Mouse (Mus musculus) layer of hippocampus, adult 2 months (tissue): ENCODE measurements around the gene Paqr5. TPM values are rescaled to one million over a fixed set of nuclear protein-coding genes. Genes with fewer than 3 reads are reported as not detected.

Experiments
- DNase-seq, 2 experiments: peaks; one replicate each; pipeline ENCODE4 v3.0.0; 2022; ENCODE audit warnings: low spot score in 2 of 2
- H3K27ac ChIP-seq: fragments of 200-600 bp; 2 replicates; pipeline ENCODE4 v1.8.1; 2022
- H3K4me3 ChIP-seq: fragments of 200-600 bp; 2 replicates; pipeline ENCODE4 v1.8.1; 2022; ENCODE audit warnings: mild to moderate bottlenecking
- CTCF ChIP-seq: fragments of 200-600 bp; conservative IDR thresholded peaks from 2 replicates; pipeline ENCODE4 v1.8.1; 2022; ENCODE audit warnings: antibody characterized with exemption, mild to moderate bottlenecking, moderate library complexity
- total RNA-seq, 2 experiments: library from RNA; stranded (reverse); gene quantifications; 2 replicates each; pipeline ENCODE4 v1.2.3; 2021

The Paqr5 gene
- total RNA-seq, 2 experiments from 2014 or later: 3.9 to 6.3 TPM

- H3K4me3 ChIP-seq: no peak overlapping the region
- no peak for TF ChIP-seq CTCF
- no peak for DNase-seq
- H3K27ac ChIP-seq: no peak overlapping the region
Measured at GRCm38 (mm10) chr9:62025056-62025455, 1.6 kb downstream of the Paqr5 start.

GRCm38 (mm10) chr9:62023879-62024278 lies 2.8 kb downstream of the Paqr5 start:
- Histone ChIP-seq H3K27ac (no peak overlapping the region), H3K4me3 (no peak overlapping the region)
- no peak for DNase-seq
- no peak for TF ChIP-seq CTCF

- no peak for TF ChIP-seq CTCF
- no peak for DNase-seq
- no peak overlapping the region for H3K4me3 ChIP-seq
- no peak overlapping the region for H3K27ac ChIP-seq
Measured at GRCm38 (mm10) chr9:62022961-62023680, 3.5 kb downstream of the Paqr5 start.

DNA sequence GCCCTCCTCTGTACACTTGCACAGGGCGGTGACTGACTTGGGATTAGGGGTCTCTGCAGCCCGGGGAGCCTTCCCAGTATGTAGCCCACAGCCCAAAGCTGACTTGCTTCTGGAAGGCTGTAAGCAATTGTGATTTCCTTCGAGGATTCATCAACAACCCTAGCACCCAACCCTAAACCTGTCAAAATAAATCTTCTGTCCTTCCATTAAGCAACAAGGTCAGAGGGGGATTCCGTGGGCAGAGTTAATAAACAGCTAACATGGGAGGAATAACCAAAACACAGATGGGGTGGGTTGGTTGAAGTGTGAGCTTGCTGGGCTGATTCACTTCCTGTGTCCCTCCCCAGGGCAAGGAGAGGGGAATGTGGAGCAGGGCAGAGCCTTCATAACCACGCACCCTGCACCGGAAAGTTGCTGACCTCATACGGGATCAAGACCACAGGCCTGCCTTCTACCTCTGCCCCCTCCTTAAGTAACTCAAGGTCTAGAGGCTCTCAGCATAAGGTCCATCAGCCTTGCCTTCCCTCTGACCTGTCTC lies 5.0 kb downstream of the Paqr5 start:
- DNase-seq: no peak
- TF ChIP-seq CTCF: no peak
- Histone ChIP-seq H3K27ac (no peak overlapping the region), H3K4me3 (no peak overlapping the region)

GRCm38 (mm10) chr9:62020259-62020658 lies 6.4 kb downstream of the Paqr5 start:
- H3K27ac ChIP-seq: no peak overlapping the region
- TF ChIP-seq CTCF: no peak
- no peak for DNase-seq
- H3K4me3 ChIP-seq: no peak overlapping the region

DNA sequence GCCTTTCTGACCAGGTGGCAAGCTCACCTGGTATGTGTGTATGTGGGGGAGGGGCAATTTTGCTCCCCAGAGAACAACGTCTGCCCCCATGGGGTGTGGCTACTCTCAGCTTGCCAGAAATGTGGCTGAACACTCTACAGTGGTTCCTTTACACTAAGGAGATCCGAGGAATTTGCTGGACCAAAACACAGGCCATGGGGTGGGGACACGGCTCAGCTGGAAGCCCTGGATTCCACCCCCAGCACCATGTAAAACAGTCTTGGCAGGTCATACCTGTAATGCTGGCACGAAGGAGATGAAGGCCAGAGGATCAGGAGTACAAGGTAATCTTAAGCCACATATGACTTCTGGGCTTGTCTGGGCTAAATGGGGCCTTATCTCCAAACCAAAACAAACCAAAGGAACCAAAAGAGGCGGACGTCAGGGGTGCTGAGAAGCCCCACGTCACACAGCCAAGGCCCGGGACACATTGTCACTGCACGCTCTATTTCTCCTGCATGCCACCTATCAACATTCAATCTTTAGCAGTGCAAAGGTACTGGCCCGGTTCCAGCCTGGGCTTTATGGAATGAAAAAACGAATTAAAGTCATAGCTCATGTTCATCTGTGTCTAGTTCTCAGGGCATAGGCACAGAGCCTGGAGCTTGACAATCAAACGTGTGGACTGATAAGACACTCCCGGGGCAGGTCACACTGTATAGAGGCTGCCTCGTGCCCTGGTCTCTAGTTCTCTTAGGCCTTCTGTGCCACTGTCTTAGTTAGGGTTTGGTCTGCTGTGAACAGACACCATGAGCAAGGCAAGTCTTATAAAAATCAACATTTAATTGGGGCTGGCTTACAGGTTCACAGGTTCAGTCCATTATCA lies 8.2 kb downstream of the Paqr5 start:
- TF ChIP-seq CTCF: no peak
- Histone ChIP-seq H3K27ac (no peak overlapping the region), H3K4me3 (no peak overlapping the region)
- DNase-seq: no peak

GRCm38 (mm10) chr9:62017329-62017728 lies 9.3 kb downstream of the Paqr5 start:
- peak overlapping the region; percentile 51; the same call in 1 of the 2 replicates for H3K27ac ChIP-seq

DNA sequence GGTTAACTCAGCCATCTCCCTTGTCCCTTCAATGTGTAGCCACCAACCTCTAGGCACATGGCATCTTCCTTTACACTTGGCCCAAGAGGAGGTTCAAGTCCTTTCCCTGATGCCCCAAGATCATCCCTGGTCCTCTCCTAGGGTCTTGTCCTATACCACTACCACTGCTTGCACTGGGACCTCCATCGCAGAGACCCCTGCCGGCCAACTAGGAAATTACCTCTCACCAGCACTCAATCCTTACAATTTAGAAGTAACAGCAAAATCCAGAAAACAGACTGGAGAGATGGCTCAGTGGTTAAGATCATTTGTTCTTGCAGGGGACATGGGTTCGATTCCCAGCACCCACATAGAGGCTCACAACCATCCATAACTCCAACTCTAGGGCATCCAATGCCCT lies 11.2 kb downstream of the Paqr5 start:
- no peak for DNase-seq
- H3K27ac ChIP-seq: no peak overlapping the region; the same call in 1 of the 2 replicates
- TF ChIP-seq CTCF: peak; percentile 57

More at GRCm38 (mm10) chr9:62017329-62017728, 9.3 kb downstream of the Paqr5 start:
- H3K4me3 ChIP-seq: no peak overlapping the region
- no peak for DNase-seq
- no peak for TF ChIP-seq CTCF

DNA sequence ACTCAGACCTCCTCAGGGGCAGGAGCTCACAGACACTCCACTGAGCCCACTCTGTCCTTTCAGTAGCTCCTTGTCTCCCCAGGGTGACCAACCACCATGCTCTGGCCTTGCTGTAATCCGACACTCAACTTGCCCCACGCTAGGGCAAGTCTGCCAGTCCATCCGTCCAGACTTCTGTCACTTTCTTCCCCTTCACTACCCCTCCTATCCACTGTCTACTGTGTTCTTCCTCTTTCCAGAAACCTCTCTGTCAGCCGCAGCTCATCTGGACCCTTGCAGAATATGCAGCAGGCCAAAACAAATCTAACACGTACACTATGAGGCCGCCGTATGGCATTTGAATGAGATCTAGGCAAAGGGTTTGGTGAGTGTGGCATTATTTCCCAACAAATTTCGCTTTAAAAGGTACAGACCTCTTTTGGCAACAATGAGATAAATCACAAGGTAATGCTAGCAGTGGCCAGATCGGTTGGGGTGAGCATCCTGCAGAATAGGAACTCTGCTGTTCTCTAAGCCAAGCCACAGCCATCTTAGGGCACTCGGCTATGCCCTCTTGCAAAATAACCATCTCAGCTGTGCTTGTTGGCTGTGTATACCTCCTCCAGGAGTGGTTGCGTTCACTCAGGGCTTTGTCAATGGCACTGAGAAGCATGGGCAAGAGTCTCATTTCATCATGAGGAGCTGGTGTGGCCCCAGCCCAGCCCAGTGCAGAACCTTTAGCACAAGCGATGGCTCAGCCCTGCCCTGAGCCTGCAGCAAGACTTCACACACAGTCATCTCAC lies 13.1 kb downstream of the Paqr5 start:
- DNase-seq: no peak
- no peak overlapping the region for H3K27ac ChIP-seq
- no peak for TF ChIP-seq CTCF
- no peak overlapping the region for H3K4me3 ChIP-seq

More for the DNA sequence above, 11.2 kb downstream of the Paqr5 start:
- H3K4me3 ChIP-seq: no peak overlapping the region

DNA sequence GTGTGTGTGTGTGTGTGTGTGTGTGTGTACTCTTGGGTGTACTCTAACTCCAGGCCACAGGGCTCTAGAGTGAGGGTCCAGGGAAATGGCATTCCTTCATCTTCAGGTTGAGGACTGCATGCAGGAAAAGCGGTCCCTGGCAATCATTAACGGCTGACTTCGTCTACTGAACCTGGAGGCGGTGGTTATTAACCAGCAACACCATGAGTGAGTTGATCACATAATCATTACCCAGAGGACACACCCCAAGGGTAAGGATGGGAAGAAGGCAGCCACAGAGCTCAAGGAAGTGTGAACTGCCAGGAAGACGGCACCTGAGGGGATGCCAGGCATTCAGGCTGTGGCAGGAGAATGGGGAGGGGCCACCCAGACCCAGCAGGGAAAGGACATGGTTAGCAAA lies 18.3 kb downstream of the Paqr5 start:
- Histone ChIP-seq H3K4me3 (no peak overlapping the region), H3K27ac (no peak overlapping the region)
- DNase-seq: no peak
- TF ChIP-seq CTCF: no peak

DNA sequence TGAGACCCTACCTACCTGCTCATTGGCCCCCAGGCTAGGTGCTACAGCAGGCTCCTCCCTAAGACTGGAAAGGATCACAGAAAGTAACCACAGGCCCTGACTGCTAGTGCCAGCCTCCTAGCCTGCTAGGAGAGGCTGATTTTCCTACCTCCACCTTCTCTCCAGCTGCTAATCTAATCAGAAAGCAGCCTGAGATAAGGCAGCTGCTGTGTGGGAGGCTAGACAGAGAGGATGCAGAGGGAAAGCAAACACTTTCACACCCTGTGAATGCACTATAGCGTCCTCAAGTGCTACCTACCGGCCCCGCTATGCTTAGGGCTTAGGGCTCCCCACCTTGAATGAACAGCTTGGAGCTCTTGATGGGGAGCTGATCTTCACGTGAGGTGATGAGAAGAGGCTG lies 19.6 kb downstream of the Paqr5 start:
- Histone ChIP-seq H3K27ac (no peak overlapping the region), H3K4me3 (no peak overlapping the region)
- no peak for TF ChIP-seq CTCF
- DNase-seq: no peak

DNA sequence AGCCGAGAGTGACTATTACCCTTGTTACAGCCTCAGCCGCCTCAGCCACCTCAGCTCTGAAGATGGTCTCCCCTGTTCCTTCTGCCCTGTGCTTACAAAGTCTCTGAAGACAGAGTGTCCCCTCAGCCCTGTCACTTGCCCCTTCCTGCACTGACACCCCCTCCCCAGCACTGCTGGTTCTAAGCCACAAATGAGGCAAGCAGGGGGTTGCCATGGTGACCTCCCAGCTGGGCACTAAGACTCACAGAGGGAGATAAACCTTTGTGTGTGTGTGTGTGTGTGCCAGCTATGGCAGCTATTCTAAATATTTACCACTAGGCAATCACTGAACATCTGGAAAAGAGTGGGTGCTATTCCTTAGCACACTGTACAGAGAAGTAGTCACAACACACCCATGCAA lies 23.0 kb downstream of the Paqr5 start:
- DNase-seq: no peak
- Histone ChIP-seq H3K27ac (no peak overlapping the region), H3K4me3 (no peak overlapping the region)
- TF ChIP-seq CTCF: no peak
